Mouse (Mus musculus) regulatory T cell (primary cell): ENCODE results near the gene Kcns3.
"Not testable (repeated sequence)": the region's sequence is repeated elsewhere in the genome, so short reads cannot be mapped to it uniquely, and the experiment has no call there.

Experiments
- in situ Hi-C: fragments of 300-600 bp; cut with MboI, MseI; formaldehyde crosslinking; loops from one replicate; pipeline ENCODE4 v1.15.1; 2025; ENCODE audit warnings: high pct_unique_total_duplicates

The Kcns3 gene

GRCm38 (mm10) chr12:11071079-11071478, 79.8 kb downstream of the Kcns3 start:
- in situ Hi-C loops = no loop called here

GRCm38 (mm10) chr12:11066865-11067264, 84.0 kb downstream of the Kcns3 start:
- in situ Hi-C loops = no loop called here

GRCm38 (mm10) chr12:11052676-11053075, 98.2 kb downstream of the Kcns3 start:
- in situ Hi-C loops = not testable (repeated sequence)

GRCm38 (mm10) chr12:11041821-11042220, 109.0 kb downstream of the Kcns3 start:
- in situ Hi-C loops = no loop called here
